Comparison of ENCODE assay signal across 18 mouse cellular contexts in the genomic region with DNA sequence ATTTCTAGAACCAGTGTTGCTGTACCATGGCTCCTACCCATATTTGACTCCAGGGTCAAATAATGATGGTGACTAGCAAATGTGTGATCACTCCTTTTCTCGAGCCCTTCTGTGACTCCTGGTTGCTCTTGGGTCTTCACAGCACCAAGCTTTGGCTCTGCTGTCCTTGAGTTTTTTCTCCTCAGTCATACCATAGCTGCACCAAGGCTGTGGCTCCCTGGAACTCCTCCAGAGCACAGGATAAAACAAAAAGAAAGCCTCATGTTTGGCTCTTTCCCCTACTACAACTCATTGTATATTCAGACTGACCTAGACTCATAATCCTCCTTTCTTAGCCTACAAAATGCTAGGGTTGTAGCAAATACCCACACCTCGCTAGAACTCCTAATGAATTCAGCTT. TPM values are rescaled to one million over a fixed set of nuclear protein-coding genes. Genes with fewer than 3 reads are reported as not detected.
"Had no signal": no experiment of that assay in that cellular context is flagged by ENCODE, and none has a peak within 500 bp of the region (broad histone marks: within the 10 kb centered on the region; RNA-seq: fewer than 3 reads in every experiment).

No protein-coding gene starts in this region.

- H3K9ac ChIP-seq: liver, postnatal 0 days; lung, embryonic 15.5 days; midbrain, embryonic 13.5 days; midbrain, embryonic 15.5 days; neural tube, embryonic 12.5 days; stomach, embryonic 15.5 days had no signal

- H3K36me3 ChIP-seq: lung, embryonic 15.5 days; midbrain, embryonic 15.5 days had no signal

- H3K4me1 ChIP-seq: neural tube, embryonic 12.5 days had no signal

- H3K4me3 ChIP-seq: lung, embryonic 15.5 days; midbrain, embryonic 13.5 days; midbrain, embryonic 15.5 days; neural tube, embryonic 12.5 days; stomach, embryonic 15.5 days had no signal

- H3K4me2 ChIP-seq: lung, embryonic 15.5 days; midbrain, embryonic 11.5 days; midbrain, embryonic 13.5 days; midbrain, embryonic 15.5 days; neural tube, embryonic 12.5 days; stomach, embryonic 15.5 days had no signal

- DNase-seq: liver, postnatal 0 days; lung, adult 2 months; lung, postnatal 14 days; lung, postnatal 36 days; right cerebral cortex, postnatal 14 days; thymus, adult 18-20 months; thymus, postnatal 14 days; thymus, postnatal 36 days had no signal

- ATAC-seq: liver, postnatal 0 days; lung, postnatal 0 days; midbrain, embryonic 13.5 days; midbrain, embryonic 15.5 days had no signal

- H3K27me3 ChIP-seq: lung, embryonic 15.5 days; megakaryocyte, embryonic 14.5 days; midbrain, embryonic 13.5 days; midbrain, embryonic 15.5 days; neural tube, embryonic 12.5 days; stomach, embryonic 15.5 days had no signal

- H3K9me3 ChIP-seq: lung, embryonic 15.5 days; midbrain, embryonic 13.5 days; midbrain, embryonic 15.5 days; neural tube, embryonic 12.5 days; stomach, embryonic 15.5 days had no signal

- H3K27ac ChIP-seq: lung, embryonic 15.5 days; macrophage; midbrain, embryonic 13.5 days; midbrain, embryonic 15.5 days; neural tube, embryonic 12.5 days; stomach, embryonic 15.5 days had no signal

RNA-seq across cellular contexts. Expression of a gene that starts 34.4 kb away (rescaled TPM):
- total RNA-seq: monocyte, adult 5-6 weeks had no signal
